Mouse (Mus musculus): Measurements from ENCODE around the gene Vmn1r202. TPM values are rescaled to one million over a fixed set of nuclear protein-coding genes. Genes with fewer than 3 reads are reported as not detected.
"Not testable (repeated sequence)": the region's sequence is repeated elsewhere in the genome, so short reads cannot be mapped to it uniquely, and the experiment has no call there.

The Vmn1r202 gene
- under 1 TPM in 1 of 2 experiments, not detected in 1; 0.09 TPM for total RNA-seq (2021)
- long read RNA-seq, experiment 1 = 0 reads
- long read RNA-seq, experiment 2 = 0 reads

DNA sequence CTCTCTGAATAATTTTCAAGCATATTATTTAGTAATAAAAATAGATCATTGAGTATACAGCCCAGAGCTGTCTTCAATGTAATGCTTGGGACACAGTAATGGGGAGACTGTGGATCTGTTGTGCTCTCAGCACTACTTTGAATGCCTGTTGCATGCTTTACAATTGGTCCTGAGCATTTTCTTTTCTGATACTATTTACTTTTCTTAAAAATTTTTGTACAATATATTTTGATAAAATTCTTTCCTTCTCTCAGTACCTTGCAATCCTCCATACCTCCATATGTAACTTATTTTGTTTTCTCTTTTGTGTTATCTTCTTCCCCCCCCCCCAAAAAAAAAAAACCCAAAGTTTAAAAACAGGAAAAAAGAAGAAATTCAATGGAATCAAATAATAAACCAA is at the start of gene Vmn1r202:
Gene Vmn1r202 (minus strand): TSS at position 101 of the 400 bp plus-strand sequence.
- DNase-seq (ENCODE audit: low spot score in 2 of 2) = no peak

GRCm38 (mm10) chr13:22552898-22553297 is 47.7 kb upstream of the Vmn1r202 start, which contains the start of gene Vmn1r204:
Gene Vmn1r204 (plus strand): TSS chr13:22553198.
- DNase-seq (ENCODE audit: low spot score in 2 of 2) = not testable (repeated sequence)

- DNase-seq (ENCODE audit: low spot score in 2 of 2) = no peak
Observed at GRCm38 (mm10) chr13:22517814-22518213, 12.6 kb upstream of the Vmn1r202 start, which contains the start of gene Vmn1r203. Gene Vmn1r203 (plus strand): TSS chr13:22518114.

DNA sequence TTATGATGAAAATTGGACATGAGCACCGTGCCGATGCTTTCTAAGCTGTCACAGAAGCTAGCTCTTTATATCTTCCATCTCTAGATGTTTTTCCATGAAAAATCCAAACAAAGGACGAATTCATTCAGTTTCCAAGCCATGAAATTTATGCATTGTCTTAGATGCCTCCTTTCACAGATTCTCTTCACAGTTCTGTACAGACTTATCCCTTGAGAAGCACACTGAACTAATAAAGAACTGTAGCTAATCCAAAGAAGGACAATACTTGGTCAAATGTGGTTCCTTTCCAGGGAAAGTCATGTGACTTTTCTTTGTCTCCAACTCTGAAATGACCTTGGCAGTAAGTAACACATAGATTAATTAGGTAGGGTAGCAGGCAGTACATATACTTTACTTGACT is 2.8 kb downstream of the Vmn1r202 start:
- DNase-seq (ENCODE audit: low spot score in 2 of 2) = no peak

- no peak for DNase-seq (ENCODE audit: low spot score in 2 of 2)
Observed at GRCm38 (mm10) chr13:22471623-22472022, 33.6 kb downstream of the Vmn1r202 start, which contains the start of gene Vmn1r201. Gene Vmn1r201 (plus strand): TSS chr13:22471923.

GRCm38 (mm10) chr13:22455145-22455544 is 50.0 kb downstream of the Vmn1r202 start:
- DNase-seq (ENCODE audit: low spot score in 2 of 2) = no peak

Other genes with a start within 250 kb of the Vmn1r202 start
- gene Vmn1r195, start 234.9 kb downstream of the Vmn1r202 start, total RNA-seq (2021) = not detected
- gene Vmn1r196, start 215.5 kb downstream of the Vmn1r202 start, total RNA-seq (2021) = not detected
- not detected for gene Vmn1r197, start 180.8 kb downstream of the Vmn1r202 start, total RNA-seq (2021)
- gene Vmn1r198, start 155.0 kb downstream of the Vmn1r202 start, total RNA-seq (2021) = not detected
- not detected for gene Vmn1r199, start 125.6 kb downstream of the Vmn1r202 start, total RNA-seq (2021)
- not detected for gene Vmn1r200, start 115.0 kb downstream of the Vmn1r202 start, total RNA-seq (2021)
- gene Vmn1r201, start 33.5 kb downstream of the Vmn1r202 start, total RNA-seq (2021) = not detected
- gene Vmn1r203, start 12.7 kb upstream of the Vmn1r202 start, total RNA-seq (2021) = not detected
- gene Vmn1r204, start 47.8 kb upstream of the Vmn1r202 start, total RNA-seq (2021) = not detected
- not detected for gene Vmn1r205, start 87.6 kb upstream of the Vmn1r202 start, total RNA-seq (2021)
- gene Vmn1r206, start 118.9 kb upstream of the Vmn1r202 start, total RNA-seq (2021) = under 1 TPM in 1 of 2 experiments, not detected in 1; 0.12 TPM
- gene Vmn1r207-ps, start 224.2 kb upstream of the Vmn1r202 start, total RNA-seq (2021) = under 1 TPM in 1 of 2 experiments, not detected in 1; 0.09 TPM

Measured in left cerebral cortex, adult 18-20 months (tissue).